Mouse (Mus musculus) E14TG2a.4 (cell line): ENCODE measurements around the gene Atad3a.

Experiments
- CTCF ChIP-seq: conservative IDR thresholded peaks from 2 replicates; pipeline ENCODE4 v1.5.1; 2014; ENCODE audit warnings: low read length
- NANOG ChIP-seq: IDR thresholded peaks from 2 replicates; pipeline ENCODE4 v1.6.1; 2014; ENCODE audit warnings: borderline replicate concordance, low read length, mixed read lengths
- POU5F1 ChIP-seq: IDR thresholded peaks from 2 replicates; pipeline ENCODE4 v1.6.1; 2014; ENCODE audit warnings: low read length, borderline replicate concordance

GRCm38 (mm10) chr4:155762357-155762756, 1.5 kb upstream of the Atad3a start:
- TF ChIP-seq CTCF = no peak
- TF ChIP-seq POU5F1 = no peak
- no peak for TF ChIP-seq NANOG
